Mouse (Mus musculus) myocyte (in vitro differentiated cells): ENCODE results near the gene Dysf.

ENCODE experiments used
- E2F4 ChIP-seq: IDR thresholded peaks from one replicate; pipeline ENCODE4 v1.6.1; 2011; ENCODE audit warnings: mild to moderate bottlenecking, control low read depth, moderate library complexity; ENCODE audit not compliant: insufficient read depth
- MAX ChIP-seq: IDR thresholded peaks from one replicate; pipeline ENCODE4 v1.6.1; 2011; ENCODE audit warnings: low read depth, mild to moderate bottlenecking, control low read depth
- MYOD1 ChIP-seq, 3 experiments: IDR thresholded peaks; one replicate each; pipeline ENCODE4 v1.6.1; 2011; ENCODE audit warnings: control low read depth in 2 of 3, low read depth in 2 of 3, mild to moderate bottlenecking in 2 of 3, moderate library complexity in 1 of 3; ENCODE audit not compliant: insufficient read length in 2 of 3, control insufficient read depth in 1 of 3
- POLR2A ChIP-seq: IDR thresholded peaks from one replicate; pipeline ENCODE4 v1.6.1; 2011; ENCODE audit warnings: low read depth, mild to moderate bottlenecking, control low read depth, moderate library complexity; ENCODE audit not compliant: insufficient read length
- POLR2AphosphoS2 ChIP-seq: IDR thresholded peaks from one replicate; pipeline ENCODE4 v1.6.1; 2011; ENCODE audit warnings: low read depth, control low read depth; ENCODE audit not compliant: insufficient read length
- SRF ChIP-seq: IDR thresholded peaks from one replicate; pipeline ENCODE4 v1.6.1; 2011; ENCODE audit warnings: low read depth; ENCODE audit not compliant: control insufficient read depth, insufficient read length
- TCF12 ChIP-seq: IDR thresholded peaks from one replicate; pipeline ENCODE4 v1.6.1; 2011; ENCODE audit warnings: mild to moderate bottlenecking, control low read depth; ENCODE audit not compliant: poor library complexity, insufficient read depth, severe bottlenecking
- USF1 ChIP-seq: IDR thresholded peaks from one replicate; pipeline ENCODE4 v1.6.1; 2011; ENCODE audit warnings: low read depth, mild to moderate bottlenecking, control low read depth, moderate library complexity

- TF ChIP-seq POLR2A, result no peak
- TF ChIP-seq POLR2AphosphoS2, result no peak
- TF ChIP-seq MAX, result no peak
- no peak for TF ChIP-seq USF1
- TF ChIP-seq SRF, result no peak
- TF ChIP-seq MYOD1 (IDR thresholded peaks at IDR 0.05; ENCODE audit: control insufficient read depth in 1 of 3, insufficient read length in 2 of 3, low read depth in 2 of 3), result no peak
- no peak for TF ChIP-seq TCF12
- no peak for TF ChIP-seq E2F4
Observed at GRCm38 (mm10) chr6:84016851-84017250, 8.5 kb downstream of the Dysf start.
